Mouse (Mus musculus): ENCODE data around the gene Gm21974.
"Not testable (repeated sequence)": the region's sequence is repeated elsewhere in the genome, so short reads cannot be mapped to it uniquely, and the experiment has no call there.

Gm21974 gene

DNA sequence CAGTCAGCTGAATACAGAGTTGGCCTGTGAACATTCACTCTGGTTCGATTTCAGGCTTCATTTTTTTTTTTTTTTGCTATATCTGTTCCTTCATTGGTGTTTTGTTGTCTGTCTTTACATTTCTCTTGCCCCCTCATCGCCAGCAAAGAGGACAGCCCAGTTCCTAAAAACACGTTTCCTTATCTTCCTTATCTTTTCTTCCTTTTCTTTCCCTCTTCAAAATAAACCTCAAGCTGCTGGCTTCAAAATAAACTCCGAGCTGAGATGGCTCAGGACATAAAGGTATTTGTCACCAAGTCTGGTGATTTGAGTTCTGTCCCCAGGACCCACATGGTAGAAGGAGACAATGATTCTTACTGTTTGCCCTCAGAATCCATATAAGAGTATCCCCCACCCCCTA, 17.7 kb upstream of the Gm21974 start:
- DNase-seq = no peak

DNA sequence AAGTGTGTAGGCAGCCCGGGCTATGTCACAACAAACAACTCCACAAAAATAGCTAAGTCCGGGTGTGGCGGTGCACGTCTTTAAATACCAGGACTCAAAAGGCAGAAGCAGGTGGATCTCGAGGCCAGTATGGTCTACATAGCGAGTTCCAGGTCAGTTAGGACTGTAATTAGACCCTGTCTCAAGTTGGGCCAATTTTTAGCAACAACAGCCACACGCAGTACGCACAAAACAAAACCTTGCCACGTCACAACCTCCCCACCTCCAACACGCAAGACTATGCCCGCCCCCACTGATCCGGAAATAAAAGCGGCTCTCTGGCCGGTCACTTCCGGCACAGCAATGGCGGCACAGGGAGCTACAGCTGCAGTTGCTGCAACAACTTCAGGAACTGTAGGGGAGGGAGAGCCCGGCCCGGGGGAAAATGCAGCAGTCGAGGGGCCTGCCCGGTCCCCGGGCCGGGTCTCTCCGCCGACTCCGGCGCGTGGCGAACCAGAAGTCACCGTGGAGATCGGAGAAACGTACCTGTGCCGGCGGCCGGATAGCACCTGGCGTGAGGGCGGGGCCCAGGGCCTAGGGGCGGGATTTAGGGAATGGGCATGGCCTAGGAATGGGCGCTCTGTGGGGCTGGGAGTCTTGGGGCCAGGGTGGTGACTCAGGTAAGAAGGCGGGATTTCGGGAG, 17.1 kb upstream of the Gm21974 start, which contains the start of gene Kat8:
TSS of gene Kat8 (plus strand) at position 327 of the 682 bp plus-strand sequence.
- DNase-seq = peak; percentile 86

DNA sequence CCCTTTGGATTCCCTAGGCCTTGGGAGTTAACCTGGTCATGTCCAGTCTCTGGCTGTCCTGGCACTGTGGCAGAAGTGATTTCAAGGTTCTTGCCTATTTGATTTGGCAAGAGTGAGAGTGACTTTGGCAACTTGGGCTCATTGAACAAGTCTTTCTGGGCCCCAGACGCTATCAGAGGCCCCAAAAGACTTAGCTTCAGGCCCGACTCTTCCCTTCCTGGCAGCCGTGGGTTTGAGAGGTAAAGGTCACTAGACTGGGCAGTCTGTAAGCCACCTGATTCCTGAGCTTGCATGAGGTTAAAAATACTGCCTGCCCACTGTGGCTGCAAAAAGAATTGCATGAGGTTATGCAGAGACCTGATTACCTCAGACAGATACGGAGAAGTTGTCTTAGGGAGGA, 13.4 kb upstream of the Gm21974 start:
- no peak for DNase-seq

DNA sequence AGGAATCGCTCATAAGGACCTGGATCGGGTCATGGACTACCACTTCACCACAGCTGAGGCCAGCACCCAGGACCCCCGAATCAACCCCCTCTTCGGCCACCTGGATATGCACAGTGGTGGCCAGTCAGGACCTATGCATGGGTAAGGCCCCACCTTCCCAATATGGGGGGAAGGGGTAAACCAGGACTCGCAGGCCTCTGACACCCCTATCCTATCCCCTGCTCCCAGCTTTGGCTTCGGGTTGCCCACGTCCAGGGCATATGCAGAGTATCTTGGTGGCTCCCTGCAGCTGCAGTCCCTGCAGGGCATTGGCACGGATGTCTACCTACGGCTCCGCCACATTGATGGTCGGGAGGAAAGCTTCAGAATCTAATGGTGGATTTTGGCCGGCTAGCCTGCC, 12.7 kb upstream of the Gm21974 start:
- no peak for DNase-seq

DNA sequence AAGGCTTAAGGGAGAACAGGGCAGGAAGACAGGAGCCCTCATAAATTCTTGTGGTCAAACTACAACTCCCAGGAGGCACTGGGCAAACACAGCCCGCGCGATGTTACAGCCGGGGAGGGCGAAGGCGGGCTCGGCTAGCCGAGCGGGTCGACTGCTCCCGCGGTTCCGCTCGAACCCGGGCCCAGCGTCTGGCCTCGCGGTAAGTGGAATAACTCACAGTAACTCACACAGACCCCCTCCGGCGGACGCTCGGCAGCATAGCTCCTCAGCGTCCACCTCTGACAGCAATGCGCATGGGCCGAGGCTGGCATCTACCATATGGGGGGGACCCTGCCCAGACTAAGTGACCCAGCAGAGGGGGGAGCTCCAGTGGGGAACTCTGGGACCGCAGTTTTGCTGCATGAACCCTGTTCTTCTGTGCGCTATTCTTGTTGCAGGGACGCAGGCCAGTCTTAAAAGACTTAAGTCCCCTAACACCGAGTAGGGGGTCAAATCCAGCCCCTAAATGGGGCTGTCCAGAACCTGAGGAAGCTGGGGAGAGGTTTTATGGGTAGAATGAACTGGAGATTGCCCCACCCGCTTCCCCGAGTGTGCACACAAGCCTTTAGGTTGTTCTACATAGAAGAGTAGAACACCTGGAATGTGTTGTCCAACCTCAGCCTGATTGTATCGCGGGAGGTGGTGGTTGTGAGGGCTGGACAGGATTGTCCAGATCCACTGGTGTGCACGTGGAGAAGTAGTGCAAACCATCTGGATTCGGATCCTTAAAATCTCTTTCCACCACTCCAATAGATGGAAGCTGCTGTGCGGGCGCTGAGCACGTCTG, 8.9 kb upstream of the Gm21974 start, which contains the start of gene Bckdk:
TSS of gene Bckdk (plus strand) at position 112 of the 826 bp plus-strand sequence.
- DNase-seq = peak; percentile 81

DNA sequence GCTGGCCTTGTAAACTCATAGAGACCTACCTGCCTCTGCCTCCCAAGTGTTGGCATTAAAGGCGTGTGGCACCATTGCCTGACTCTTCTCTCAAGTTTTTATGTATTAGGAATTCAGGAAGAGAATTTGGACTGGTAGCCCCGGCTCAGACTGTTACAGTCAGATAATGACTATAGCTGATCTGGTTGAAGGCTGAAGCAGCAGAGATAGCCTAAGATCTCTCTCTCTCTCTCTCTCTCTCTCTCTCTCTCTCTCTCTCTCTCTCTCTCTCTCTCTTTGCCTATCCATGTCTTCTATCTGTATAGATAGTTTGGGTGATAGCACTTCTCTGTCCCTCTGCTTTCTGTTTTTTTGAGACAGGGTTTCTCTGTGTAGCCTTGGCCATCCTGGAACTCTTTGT, 6.5 kb upstream of the Gm21974 start:
- DNase-seq = no peak

DNA sequence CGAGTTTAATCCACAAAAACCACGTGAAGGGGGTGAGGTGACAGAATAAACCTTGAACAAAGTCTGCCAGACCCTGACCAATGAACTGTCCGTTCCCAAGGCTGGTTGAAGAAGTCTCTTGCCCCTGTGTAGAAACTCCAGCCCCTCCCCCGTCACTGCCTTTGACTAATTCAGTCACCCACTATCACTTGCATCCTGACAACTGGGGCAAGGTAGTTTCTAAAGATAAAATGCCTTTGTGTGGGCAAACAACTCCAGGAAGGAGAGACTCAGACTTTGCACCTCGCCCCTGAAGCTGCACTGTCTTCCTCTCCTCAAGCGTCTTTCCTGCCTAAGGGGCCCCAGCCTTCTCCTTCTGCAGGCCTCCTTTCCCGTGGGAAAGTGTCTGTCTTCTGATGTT, 4.7 kb upstream of the Gm21974 start:
- DNase-seq = no peak

DNA sequence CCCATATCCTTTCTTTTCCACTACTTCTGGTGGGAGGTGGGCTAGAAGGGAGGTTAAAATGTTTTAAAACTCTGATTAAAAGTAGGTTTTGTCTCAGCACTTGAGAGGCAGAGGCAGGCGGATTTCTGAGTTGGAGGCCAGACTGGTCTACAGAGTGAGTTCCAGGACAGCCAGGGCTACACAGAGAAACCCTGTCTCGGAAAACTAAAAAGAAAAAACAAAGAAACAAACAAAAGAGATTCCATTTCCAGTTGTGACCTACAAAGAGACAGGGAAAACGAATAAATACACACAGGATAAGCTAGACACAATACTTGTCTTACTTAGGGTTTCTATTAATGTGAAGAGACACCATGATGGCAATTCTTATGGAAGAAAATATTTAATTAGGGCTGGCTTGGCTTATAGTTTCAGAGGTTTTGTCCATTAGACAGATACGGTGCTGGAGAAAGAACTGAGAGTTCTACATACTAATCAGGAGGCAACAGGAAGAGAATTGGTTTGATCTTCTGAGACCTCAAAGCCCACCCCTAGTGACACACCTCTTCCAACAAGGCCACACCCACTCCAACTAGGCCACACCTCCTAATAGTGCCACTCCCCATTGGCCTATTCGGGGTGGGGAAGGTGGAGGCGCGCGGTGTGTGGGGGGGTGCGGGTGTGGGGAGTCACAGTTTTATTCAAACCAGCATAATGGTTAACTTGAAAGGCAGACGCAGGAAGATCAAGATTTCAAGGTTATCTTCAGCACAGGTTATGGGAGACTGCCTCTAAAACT, 3.1 kb upstream of the Gm21974 start:
- DNase-seq = no peak

DNA sequence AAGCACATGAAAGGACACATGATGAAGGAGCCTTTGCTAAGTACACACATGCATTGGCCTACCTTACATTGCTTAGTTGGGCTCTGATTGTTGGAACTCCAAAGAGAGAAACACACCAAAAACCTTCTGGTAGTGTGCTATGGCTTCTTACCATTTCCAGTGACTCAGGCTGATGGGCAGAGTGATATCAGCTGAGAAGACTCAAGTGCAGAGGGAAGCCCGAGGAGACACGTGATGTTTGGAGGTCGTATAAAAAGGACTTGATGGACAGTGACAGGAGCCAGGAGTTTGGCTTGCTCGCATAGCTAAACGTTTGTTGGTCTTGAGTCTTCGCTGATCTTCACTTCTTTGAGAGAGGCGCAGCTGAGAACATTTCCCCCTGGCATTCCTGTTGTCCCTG, 2.3 kb upstream of the Gm21974 start:
- no peak for DNase-seq

DNA sequence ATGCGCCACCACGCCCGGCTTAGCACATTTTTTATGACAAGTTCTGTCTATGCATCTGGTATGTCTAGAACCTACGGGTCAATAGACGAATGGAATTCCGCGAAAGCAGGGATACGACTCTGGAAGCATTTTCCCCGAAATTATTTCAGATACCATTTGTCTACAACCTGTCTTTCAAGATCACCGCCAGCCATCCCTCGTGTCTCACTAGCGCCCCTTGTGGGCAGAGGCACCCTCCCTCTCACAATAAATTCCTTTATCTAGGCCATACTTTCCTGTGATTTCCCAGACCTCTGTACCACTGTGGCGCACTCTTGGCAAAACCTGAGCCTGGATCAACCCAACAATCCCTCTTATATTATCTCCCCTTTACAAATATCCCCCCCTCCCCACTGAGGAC, 1.1 kb upstream of the Gm21974 start:
- DNase-seq = peak; percentile 69

DNA sequence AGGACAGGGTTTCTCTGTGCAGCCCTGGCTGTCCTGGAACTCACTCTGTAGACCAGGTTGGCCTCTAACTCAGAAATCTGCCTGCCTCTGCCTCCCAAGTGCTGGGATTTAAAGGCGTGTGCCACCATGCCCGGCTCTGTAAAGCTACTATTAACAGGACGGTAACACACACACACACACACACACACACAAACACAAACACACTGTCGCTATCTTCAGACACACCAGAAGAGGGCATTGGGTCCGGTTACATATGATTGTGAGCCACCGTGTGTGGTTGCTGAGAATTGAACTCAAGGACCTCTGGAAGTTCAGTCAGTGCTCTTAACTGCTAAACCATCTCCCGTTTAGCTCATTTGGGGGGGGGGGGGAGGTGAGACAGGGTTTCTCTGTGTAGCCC, 637 bp upstream of the Gm21974 start:
- DNase-seq = not testable (repeated sequence)

DNA sequence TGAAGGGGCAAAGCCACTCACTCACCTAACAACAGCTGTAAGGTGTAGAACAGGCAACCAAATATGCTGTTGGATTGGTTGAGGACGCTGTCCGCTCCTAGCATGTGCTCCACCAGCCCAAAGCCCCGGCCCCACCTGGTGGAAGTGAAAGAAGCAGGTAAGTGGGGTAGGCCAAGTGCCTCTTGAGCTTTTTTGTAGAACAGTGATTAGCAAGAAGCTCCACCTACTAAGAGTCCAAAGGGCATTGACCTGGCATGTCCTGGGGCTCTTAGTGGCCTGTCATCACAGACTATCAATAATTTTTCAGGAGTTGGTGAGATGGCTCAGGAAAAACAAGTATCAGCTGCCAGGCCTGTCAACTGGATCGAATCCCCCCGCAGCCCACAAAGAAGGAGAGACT, 774 bp downstream of the Gm21974 start:
- DNase-seq = no peak

DNA sequence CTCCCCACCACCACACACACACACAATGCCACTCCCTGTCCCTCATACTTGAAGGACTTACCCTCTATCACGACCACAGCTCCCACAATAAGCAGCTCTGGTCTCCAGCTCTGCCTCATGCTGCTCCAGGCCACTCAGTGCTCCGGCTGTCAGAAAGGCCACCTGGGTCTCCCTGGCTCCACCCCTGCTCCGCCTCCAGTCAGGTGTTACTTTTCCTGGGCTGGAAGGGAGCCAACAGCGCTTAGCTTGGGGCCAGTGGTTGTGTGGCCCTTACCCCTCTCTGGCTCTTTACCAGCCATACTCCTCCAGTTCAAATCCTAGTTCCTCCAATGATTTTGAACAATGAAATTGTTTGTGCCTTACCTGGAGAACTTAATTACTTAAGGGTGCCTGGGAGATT, 4.5 kb downstream of the Gm21974 start, which contains the start of gene Prss53:
TSS of gene Prss53 (minus strand) at position 173 of the 400 bp plus-strand sequence.
- no peak for DNase-seq

DNA sequence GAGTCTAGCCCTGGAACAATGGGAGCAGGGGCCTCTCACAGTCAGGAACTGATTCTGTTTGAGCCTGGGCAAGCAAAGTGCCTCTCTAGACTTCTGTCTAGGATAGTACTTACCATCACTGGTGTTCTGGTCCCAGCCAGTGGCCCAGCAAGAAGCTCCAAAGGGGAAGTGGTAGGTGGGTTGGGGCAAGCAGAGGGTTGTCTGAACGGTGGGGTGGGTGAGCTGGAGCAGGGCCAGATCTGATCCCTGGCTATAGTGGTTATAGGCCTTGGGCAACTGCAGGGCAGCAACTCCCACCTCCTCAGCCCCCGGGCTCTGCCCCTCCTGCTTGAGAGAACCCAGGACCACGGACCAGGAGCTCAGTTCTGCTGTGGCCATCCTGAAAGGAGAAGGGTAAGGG, 6.4 kb downstream of the Gm21974 start:
- no peak for DNase-seq

DNA sequence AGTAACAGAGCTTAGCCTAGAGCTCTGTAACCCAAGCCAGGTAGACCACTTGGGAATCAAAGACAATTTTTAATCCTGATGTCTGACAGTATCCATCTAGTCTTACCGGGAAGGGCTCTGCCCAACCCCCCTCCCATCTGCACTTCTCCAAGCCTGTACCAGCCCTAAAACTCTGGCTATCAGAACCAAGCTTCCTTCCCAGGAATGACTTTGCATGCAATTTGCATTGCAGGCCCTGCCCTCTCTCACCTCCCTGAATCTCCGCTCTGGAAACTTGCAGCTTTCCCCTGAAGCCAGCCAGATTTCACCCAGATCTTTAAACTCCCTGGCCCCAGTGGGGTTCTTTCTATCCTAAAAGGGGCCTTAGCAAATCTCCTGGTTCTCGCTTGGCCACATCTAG, 7.5 kb downstream of the Gm21974 start:
- no peak for DNase-seq

DNA sequence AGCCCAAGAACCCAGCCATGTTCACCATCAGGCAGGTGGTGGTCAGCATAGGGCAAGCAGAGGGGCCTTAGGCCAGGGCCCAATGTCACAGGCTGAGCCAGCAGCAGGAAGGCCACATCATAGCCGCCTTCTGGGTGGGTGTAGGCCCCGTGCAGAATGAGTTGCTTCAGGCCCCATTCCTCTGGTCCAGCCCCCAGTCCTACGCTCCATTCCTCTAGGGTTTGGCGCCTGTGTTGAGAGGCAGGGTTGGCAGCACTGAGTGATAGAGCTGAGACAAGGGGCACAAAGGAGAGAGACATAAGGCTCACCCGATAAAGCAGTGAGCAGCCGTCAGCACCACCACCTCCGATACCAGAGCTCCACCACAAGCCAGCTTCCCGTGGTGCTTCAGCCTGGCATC, 8.1 kb downstream of the Gm21974 start:
- DNase-seq = no peak

DNA sequence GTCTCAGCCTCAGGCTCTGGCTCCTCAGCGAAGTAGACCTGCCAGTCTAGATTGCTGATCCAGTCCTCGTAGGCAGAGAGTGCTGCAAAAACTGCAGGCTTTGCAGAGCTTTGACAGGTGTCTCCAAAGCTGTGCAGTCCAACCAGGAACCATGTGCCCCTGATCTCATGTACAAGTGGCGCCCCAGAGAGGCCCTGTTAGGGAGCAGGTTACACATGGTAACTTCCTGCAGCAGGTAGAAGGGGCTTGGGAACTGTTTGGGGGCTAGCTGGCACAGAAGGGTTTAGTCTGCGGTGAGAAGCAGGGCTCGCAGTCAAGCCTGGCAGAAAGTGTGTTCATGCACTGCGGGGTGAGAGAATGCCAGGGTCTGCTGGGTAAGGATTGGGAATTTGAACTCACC, 8.7 kb downstream of the Gm21974 start:
- no peak for DNase-seq

DNA sequence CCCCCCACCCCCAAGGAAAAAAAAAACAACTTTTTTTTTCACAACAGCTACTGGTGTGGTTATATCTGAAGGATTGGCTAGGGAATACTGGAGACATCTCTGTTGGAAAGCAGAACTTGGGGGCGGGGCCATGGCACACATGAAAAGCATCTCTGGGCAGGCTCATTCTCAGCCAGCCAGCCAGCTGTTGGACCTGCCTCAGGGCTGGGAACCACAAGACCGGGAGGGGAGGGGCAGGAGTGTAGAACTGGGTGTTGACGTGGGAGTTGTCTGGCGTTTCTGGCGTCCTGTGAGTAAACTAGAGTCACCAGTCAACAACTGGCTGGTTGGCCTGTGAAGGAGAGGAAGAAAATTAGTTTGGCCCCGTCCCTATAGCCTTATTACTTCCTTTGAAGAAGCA, 9.3 kb downstream of the Gm21974 start:
- no peak for DNase-seq

DNA sequence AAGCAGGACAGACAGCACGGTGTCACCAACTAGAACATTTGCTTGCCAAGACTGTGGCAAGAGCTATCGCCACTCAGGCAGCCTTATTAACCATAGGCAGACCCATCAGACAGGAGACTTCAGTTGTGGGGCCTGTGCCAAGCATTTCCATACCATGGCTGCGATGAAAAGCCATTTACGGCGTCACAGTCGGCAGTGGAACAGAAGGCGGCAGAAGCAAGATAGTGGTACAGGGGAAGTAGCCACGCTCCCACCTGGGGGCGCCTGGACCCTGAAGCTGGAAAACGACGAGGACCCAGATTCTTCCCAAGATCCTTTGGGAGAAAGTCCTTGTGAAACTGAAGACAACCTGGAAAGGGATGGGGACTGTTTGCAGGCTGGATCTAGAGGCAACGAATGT, 14.8 kb downstream of the Gm21974 start:
- no peak for DNase-seq

DNA sequence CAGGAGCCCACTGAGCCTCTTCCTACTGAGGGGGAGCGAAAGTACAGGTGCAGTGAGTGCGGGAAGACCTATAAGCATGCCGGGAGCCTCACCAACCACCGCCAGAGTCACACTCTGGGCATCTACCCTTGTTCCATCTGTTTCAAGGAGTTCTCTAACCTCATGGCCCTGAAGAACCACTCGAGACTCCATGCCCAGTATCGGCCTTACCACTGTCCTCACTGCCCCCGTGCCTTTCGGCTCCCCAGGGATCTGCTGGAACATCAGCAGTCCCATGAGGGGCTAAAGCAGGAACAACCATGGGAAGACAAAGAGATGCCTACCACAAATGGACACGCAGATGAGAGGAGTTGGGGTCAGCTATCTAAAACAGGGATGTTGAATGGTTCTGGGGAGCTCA, 16.0 kb downstream of the Gm21974 start:
- no peak for DNase-seq

DNA sequence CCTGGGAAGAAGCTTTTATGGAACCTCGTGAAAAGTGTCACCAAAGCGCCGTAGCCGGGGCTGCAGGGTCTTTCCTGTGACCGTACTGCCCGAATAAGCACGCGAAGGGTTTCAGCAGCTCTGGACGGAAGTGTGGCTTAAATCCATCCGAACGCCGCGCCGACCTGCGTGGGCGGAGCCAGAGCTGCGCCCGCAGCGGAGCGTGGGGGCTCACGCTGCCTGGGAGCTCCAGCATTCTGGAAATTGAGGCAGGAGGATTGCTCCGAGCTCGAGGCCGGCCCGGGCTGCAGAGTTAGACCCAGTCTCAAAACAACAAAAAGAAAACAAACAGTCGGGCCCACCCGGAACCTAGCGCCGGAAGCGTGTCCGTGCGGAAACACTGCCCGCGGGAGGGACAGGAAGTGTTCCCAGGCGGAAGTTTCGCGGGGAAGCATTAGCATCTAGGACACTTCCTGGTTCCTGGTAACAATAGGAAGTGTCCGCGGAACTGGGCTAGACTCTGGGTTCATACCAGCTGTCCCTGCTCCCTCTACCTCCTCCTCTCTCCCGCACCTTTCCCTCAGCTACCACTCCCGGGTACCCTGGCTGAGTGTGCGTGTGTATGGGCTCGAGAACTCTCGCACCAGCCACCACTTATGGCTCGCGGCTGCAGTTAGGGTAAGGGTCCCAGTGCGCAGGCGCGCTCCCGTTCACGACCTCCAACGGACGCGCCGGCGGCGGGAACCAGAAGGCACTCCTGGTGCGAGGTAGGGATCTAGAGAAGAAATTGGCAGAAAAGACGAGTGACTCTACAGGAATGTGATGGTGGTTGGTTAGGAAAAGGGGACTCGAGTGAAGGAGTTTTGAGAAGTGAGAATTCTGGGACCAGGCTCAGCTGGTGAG, 18.5 kb downstream of the Gm21974 start, which contains the start of gene Zfp668:
TSS of gene Zfp668 (minus strand) at position 362 of the 882 bp plus-strand sequence.
- DNase-seq = peak; percentile 86

DNA sequence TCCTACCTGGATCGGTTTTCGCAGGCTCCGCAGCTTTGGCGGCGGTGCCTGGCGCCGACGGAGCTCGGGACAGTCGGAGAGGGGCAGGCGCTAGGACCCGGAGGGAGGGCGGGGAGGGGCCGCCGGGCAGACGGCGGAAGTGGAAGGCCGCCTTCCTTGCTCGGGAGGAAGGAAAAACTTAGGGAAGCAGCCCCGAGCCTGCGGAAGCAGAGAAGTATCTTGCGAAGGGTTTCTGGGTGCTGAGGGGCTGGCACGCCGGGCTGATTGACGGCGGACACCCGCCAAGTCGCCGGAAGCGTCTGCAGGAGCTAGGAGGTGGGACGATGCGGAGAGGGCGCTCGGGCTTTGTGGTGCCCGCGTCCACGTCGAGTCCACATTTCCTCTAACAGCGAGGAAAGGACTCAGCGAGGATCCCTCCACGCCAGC, 19.2 kb downstream of the Gm21974 start, which contains the start of gene Zfp646:
TSS of gene Zfp646 (plus strand) at position 181 of the 426 bp plus-strand sequence.
- no peak for DNase-seq

All from cerebellum, adult 11-12 months (tissue).